Mouse (Mus musculus) retina, postnatal 1 day (tissue): ENCODE measurements around the gene Atp5d.

ENCODE experiments used
- DNase-seq: peaks from one replicate; pipeline ENCODE4 v3.0.0-alpha.2; 2012

Gene Atp5d

DNA sequence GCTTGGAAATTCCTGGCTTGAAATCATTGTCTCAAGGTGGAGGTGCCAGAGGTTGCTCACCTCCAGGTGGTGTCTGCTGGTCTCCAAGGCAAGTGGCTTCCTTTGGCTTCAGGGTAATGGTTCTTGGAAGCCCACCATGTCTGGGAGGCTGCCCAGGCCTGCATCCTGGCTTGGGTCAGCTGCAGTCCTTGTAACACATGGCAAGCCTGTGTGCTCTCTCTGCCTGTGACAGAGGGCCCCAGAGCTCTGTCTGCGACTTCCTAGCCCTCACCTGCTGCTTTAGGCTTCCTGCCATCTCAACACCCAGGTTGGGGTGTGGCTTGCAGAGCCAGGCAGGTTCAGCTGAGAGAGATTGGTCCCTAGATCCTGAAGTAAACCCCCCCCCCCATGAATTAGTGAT, 20.7 kb upstream of the Atp5d start:
- no peak for DNase-seq

DNA sequence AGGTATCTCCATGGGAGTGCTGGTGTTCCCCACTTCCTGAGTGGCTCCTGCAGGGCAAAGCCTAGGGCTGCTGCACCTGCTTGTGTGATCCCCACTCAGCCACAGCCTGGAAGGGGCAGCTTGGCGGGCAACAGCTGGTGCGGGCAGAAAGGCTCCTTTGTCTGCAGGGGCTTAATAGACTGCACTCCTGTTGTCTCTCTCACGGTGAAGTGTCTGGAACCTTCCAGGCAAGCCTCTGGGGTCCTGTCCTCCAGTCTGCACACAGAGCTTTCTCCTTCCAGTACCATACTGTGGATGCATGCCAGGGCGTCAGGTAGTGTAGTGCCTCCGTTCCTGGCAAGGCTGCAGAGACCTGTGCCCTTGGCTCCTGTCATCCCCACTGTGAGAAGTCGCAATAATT, 19.9 kb upstream of the Atp5d start:
- DNase-seq = peak; percentile 71

DNA sequence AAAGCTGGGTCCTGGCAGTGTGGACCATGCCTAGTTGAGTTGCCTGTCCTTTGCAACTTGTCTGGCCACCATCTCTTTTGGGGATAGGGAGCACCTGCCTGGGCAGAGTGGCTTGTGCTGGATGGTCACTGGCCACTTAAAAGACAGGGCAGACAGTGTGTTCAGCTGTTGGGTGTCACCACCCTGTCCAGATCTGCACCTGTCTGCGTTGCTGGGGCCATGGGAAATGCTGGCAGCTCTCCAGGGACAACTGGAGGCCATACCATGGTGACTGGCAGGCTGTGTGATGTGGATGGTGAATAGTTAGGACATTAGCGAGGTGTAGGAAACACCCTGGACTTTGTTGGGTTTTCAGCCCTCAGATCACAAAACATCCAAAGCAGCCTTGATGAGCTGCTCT, 18.3 kb upstream of the Atp5d start:
- DNase-seq = no peak

DNA sequence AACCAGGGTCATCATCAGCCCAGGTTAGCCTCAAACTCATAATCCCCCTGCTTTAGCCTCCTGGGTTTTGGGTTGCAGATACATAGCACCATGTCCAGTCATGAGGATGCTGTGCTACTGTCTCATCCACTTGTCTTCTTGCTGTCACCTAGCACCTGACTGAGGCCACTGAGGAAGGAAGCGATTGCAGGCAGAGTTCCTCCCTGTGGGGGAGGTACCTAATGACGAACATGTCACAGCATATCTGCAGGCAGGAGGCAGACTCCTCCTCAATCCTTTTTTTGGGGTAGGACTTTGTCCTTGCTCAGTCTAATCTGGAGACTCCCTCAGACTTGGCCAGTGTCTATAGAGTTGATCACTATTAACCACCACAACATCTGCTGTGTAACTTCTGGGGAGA, 16.8 kb upstream of the Atp5d start:
- DNase-seq = no peak

DNA sequence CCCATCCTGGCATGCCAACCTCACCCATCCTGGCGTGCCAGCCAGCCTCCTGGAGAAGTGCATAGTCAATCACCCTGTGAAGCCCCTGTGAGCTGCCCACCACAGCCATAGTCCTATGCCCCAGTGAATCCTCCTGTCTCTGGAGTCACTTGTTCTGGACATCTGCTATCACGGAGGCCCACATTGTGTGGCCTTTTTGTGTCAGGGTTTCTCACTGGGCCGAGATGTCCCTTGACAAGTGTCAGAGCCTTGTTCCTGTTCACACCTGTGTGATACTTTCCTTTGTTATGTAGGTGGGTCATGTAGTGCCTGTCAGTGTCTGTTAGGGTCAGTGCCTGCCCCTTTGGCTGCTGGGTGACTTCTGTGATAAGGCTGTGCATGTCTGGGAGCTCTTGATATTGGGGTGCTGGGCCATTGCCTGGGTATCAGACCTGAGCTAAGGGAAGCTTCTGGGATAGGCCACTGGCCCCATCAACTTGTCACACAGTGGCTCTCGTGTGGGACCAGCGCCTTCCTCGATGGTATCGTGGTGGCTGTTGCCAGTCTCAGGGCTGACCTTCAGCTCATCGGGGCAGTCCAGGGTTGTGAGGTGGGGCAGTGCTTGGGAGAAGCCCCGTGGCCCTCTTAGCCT, 14.4 kb upstream of the Atp5d start:
- DNase-seq = no peak

DNA sequence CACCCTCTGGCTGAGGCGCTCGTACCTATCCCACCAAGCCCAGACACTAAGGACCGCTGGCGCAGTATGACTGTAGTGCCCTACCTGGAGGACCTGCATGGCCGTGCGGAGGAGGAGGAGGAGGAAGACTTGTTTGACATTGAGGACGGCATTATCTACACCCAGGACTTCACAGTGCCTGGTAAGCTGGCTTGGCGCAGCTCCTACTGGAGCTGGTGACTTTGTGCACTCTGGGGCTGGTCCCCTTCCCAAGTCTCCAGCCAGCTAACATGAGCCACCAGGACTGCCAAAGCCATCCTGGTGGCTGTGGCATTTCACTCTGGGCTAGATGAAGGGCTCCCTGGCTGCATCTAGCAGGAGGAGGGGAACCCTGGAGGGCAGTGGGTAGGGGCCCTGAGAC, 10.5 kb upstream of the Atp5d start:
- no peak for DNase-seq

DNA sequence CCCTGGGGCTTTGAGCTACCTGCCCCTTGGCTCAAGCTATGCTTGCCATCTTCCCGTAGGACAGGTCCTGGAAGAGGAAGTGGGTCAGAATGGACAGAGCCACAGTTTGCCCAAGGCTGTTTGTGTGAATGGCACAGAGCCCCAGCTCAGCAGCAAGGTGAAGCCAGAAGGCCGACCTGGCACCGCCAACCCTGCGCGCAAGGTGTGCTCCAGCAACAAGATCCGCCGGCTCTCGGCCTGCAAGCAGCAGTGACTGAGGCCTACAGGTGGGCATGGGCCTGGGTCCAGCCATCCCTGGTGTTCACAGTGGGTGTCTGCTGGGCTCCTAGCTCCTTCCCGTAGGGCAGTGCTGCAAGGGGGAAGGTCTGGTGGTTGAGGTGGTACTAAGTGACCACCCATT, 8.6 kb upstream of the Atp5d start:
- DNase-seq = no peak

DNA sequence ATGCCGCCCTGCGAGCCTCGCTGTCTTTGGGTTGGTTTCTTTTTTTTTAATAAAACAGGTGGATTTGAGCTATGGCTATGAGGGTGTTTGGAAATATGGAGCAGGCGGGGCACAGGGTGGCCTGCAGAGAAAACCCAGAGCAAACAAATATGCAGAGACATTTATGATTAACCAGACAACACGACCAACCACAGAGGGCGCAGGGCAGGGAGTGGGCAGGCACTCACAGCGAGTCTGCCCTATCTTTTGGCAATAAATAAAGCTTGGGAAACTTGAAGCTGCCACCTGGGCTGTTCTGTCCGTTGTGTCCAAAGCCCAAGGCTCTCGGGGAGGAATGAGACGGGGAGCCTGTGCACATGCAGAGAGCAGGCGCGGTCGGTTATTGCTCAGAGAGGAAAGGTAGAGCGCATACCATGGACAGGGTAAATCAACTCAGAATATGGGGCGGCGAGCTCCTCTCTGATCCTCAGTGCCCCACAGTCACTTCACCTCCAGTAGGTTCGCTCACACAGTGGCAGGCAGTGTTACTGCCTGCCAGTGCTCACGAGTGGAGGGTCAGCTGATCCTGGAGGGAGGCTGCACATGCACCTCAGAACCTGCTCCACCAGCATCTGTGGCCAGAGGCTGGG, 7.9 kb upstream of the Atp5d start:
- no peak for DNase-seq

DNA sequence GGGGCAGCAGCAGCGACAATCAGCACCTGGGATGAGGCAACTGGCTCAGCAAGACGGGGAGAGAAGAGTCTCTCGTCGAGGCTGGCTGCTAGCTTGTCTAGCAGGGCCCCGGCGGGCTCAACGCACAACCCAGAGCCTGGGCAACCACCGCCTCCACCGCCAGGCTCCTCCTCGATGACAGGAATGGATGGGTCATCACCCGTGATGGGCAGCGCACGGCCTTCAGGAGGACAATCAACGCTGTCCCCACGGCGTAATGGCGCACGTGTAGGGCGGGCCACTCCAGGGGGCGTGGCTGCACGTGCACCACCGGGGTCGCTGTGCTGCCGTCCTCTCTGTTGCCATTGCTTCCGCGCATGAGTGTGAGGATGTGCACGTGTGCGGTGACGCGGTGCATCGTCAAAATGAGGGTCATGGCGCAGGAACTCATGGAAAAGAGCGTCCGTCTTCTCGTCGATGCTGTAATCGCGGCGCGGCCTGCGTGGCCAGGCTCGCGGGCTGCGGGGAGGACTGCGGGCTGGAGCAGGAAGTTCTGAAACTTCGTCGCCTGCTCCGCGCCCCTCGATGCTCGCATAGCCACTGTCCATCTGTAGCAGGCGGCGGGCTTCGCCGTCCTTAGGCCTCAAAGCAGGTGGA, 7.0 kb upstream of the Atp5d start:
- peak; percentile 71 for DNase-seq

DNA sequence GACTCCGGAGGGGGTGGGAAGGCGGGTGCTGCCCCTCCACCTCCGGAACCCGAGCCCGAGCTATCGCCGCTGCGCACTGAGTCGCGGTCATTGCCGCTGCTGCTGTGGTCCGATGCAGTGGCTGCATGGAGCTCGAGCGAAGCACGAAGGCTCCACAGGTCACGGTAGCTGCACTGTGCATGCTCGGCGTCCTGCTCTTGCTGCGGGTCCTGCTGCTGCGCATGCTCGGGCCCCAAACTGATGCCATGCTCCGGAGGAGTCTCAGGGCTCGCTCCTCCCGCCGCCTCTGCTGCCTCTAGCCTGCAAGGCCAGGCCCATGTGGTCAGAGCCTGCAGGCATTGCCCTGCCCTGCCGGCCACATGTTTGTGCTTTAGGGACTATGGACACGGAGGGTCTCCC, 6.5 kb upstream of the Atp5d start:
- peak; percentile 35 for DNase-seq

DNA sequence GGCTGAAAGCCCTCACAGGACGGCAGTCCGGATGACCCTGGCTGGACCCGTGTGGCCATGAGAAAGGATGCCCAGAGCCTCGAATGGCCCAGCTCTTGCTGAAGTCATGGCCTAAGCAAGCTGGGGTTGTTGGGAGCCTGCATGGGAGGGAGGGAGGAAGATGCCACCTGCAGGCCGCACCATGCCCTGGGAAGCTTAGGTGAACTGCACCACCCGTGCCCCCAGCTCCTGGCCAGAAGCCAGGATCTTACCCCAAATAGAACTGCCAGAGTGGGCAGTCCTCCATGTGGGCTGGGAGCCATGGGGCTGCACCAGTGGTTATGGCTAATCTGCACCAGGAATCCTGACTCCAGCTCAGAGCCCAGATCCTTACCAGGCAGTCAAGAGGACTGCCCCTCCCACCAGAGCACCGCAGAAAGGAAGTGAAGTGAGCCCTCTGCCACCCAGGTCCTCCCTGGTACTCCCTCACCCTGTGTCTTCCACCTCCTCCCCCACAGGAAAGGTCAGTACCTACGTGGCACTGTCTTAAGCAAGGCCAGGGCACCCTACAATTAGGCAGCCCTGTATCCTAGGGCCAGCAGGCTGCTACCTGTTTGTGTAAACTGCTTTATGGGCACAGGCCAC, 5.1 kb upstream of the Atp5d start:
- DNase-seq = no peak

DNA sequence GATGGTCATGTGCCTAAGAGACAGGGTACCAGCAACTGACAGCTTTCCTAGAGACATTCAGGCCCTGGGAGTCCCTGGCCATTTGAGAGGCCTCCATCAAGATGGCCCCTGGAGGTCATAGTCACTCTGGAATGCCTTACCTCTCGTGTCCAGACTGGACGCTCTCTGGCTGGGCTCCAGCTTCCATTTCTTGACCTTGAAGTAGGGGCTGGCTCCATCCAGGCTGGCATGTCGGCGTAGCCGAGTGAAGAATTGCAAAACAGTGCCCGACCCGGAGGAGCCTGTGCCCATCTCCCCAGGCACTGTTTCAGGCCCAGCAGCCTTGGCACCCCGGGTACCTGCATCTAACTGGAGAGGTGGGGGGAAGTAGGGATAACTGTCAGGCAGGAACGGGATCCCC, 4.0 kb upstream of the Atp5d start:
- DNase-seq = no peak

DNA sequence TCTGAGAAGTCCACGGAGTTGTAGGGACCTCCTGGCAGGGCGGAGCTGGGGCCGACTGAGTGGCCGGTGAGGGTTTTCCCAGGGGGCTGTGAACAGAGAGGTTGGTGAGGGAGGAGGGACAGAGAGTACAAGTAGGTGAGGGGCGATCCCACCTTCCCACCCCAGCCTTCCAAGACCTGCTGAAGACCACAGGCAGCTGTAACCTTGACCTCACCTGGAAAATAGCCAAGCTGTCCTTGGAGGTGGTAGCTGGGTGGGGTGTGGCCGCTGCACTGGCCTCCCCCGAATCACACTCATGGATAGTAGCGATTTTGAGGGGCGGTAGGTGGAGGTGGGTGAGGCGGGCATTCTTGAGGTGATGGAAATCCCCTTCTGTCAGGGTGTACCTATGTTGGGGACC, 3.3 kb upstream of the Atp5d start:
- no peak for DNase-seq

DNA sequence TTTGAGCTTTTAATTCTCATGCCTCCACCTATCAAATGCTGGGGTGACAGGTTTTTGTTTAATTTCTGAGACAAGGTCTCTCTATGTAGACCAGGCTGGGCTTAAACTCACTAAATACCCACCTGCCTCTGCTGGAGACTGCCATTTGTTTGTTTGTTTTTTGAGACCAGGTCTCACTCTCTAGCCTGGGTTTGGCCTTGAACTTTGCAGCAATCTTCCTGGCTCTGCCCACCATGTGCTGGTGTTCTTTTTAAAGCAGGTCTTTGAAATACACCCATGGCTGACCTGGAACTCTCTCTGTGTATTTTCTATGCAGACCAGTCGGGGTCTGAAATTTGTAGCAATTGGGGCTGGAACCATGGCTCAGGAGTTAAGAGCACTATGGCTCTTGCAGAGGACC, 2.8 kb upstream of the Atp5d start:
- DNase-seq = no peak

DNA sequence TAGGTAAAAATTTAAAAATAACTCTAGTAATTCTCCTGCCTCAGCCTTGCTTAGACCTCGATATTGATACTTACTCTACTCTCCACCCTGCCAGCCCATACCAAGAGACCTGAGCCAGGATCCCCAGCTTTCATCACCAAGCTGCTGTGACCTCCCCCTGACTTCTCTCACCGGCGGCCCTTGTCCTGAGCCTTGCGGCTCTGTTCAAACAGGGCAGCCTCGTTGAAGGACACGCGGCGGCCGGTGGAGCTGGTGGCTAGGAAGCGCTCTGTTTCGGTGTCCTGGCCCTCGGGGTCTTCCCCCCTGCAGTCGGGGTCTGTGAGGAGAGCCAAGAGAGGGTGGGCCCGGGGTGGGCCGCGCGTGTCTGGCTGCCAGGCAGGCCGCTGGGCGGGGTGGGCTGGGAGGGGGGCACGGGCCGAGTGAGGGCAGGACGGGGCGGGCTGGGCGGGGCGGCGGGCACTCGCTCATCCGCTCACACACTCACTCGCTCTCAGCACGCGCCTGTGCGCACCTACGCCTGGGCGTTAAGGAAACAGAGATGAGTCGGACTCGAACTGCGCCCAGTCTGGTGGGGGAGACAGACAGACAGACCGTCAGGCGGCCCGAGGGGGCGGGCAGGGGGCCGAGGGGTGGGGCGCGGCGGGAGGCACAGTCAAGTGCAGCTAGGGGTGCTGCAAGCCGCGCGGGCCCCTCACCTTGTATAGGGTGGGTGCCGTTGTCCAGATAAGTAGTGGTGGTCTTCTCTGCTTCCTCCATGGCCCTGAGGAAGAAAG, 2.1 kb upstream of the Atp5d start:
- DNase-seq = peak; percentile 41

DNA sequence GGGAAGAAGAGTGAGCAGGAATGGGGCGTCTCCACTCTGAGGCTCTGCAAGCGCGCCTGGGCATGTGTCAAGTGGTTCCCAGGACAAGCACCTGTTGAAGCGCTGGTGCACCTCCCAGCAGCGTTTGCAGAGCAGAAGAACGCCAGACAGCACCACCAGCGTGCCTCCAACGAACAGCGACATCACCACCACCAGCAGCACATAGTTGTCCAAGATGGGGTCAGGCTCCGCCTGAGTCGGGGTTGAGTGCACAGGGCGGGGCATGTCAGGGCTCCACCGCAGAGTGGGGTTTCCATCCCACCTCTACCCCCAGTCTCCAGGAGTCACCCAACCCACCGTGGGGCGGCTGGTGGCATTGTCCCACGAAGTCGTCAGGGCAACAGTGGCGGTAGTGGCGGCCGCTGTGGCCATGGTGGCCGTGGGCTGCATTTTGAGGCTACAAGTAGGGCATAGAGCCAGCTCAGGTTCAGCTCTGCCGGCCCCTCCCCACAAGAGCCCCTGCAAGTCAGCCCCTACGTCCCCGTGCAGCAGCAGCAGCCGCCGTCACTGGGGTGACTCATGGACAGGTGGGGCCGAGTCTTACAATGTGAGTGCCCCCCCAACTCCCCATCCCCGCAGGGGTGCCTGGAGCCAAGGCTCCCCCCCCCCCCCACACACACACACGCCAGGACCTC, 1.3 kb upstream of the Atp5d start:
- DNase-seq = peak; percentile 69

DNA sequence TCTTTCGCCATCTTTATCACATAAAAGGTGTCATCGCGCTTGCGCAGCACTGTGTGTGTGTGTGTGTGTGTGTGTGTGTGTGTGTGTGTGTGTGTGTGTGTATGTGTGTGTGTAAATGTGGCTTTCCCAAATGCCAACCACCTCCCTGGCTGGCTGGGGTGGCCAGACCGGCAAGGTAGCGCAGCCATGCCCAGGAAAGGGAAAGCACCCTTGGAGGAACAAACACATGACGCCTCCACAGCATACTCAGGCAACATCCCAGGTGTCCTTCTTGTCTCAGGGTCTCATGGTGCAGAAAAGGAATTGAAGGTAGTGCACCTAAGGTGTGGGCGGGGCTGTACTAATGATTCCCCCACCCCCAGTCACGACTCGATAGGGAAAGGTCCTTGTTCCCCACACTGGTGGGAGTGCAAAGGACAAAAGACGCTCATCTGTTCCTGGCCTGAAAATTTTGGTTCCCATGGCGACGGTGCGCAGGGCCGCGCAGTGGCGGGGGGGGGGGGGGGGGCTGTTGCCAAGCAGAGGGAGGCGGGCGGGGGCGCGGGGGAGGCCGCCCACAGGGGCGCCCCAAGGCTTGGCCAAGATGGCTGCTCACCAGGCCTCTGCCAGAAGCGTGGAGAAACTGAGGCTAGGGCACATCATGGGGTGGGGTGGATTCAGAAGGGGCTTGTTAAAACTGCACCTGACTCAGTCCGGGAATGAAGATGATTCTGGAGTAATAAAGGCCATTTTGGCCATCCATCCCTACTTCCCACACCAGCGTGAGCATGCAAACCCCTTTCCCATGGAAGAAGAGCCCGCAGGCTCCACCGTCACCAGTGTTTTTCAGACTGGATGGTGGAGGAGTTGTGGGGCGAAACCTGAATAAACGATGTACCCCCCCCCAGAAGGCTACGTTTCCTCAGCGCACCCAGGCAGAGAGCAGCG, 543 bp upstream of the Atp5d start:
- peak; percentile 68 for DNase-seq

DNA sequence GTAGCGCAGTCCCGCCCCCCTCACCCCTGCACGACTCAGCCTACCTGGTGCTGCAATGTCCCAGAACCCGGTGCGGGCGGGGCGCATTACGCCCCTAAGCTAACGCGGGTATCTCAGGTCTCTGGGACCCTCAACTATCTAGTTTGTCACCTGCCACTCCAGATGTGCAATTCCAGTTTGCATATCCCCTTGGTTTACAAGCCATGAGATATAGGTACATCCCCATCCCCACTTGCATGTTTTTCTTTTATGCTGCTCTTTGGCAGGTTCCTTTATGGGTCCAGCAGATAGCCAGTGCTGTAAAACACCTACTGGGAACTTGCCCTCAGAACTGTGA, 975 bp downstream of the Atp5d start:
- DNase-seq = no peak

DNA sequence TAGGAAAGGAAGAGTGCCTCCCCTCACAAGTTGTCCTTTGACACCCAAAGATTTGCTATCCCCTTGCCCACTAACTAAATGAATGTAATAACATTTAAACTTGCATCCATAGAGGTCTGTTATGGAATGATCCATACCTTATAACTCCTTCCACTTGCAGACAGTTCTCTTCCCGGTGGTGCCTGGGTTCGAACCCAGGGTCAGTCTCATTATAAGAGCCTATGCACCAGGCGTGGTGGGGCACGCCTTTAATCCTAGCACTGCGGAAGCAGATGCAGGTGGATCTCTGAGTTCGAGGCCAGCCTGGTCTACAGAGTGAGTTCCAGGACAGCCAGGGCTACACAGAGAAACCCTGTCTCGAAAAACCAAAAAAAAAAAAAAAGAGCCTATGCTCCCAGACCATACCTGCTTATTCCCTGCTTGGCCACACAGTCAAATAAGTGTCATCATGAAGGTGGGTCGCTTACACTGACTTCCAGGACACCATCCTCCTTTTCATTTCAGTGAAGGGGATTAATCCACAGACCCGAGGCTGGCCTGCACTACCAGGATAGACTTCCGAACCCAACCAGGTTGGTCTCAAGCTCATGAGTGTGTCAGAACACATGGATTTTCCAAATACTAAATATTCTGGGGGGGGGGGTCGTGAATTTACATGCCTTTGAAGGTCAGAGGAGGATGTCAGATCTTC, 1.7 kb downstream of the Atp5d start:
- DNase-seq = no peak

DNA sequence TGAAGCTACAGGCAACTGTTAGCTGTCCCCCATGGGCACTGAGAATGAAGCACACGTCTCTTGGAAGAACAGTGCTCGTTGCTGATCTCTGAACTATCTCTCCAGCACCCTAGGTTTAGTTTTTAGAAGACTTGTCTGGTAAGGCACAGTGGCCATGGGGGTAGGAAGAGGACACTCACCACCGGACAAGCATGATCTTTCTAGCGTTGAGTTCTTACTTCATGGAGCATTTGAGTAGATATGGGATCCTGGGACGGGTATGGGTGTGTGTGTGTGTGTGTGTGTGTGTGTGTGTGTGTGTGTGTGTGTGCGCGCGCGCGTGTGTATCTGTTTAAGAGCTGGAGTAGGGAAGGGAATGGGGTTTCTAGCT, 2.2 kb downstream of the Atp5d start, which contains the start of gene Cbarp:
TSS of gene Cbarp (minus strand) at position 170 of the 370 bp plus-strand sequence.
- no peak for DNase-seq

DNA sequence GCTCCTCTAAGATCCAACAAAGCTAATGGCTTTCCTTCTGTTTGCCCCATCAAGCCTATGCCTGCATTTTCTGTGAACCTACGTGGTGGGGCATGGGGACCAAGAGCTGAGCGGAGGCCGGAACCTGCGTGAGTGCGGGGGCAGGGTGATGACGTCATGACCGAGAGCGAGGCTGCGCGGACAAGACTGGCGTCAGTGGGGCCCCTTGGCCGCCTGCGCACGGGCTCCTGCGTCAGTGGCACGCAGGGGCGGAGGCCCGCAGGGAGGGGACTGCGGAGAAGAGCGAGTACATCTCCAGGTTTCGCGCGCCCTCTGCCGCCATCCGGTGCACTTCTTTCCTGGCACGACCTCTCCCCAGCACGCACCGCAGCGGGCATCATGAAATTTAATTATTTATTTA, 2.8 kb downstream of the Atp5d start:
- DNase-seq = peak; percentile 96
